Mouse (Mus musculus) frontal cortex, adult (tissue): ENCODE measurements at regions not wholly inside any gene's neighbourhood (a gene's known extent, or its start where the extent isn't known, plus 50 kb on each side); places are given as distances from the start of the nearest gene placed in this dataset.

Source experiments
- ATAC-seq: cut with Nextera tagmentation; 2 replicates; pipeline ENCODE4 v1.9.2; 2017; ENCODE audit warnings: mild to moderate bottlenecking, moderate library complexity, mixed read lengths; ENCODE audit not compliant: low TSS enrichment

GRCm38 (mm10) chr3:130887540-130888312, 157.5 kb upstream of the Rpl34 start:
- no peak for ATAC-seq

- ATAC-seq, result no peak
Measured at GRCm38 (mm10) chr3:130885974-130886373, 155.8 kb upstream of the Rpl34 start.

GRCm38 (mm10) chr3:130884393-130884792, 154.2 kb upstream of the Rpl34 start:
- ATAC-seq, result no peak

- no peak for ATAC-seq
Measured at GRCm38 (mm10) chr3:130883928-130884327, 153.7 kb upstream of the Rpl34 start.

- no peak for ATAC-seq
Measured at GRCm38 (mm10) chr3:130883319-130883718, 153.1 kb upstream of the Rpl34 start.

GRCm38 (mm10) chr3:130880482-130880881, 150.3 kb upstream of the Rpl34 start:
- no peak for ATAC-seq

- ATAC-seq, result no peak
Measured at GRCm38 (mm10) chr3:130879463-130879862, 149.3 kb upstream of the Rpl34 start.

GRCm38 (mm10) chr3:130878834-130879233, 148.6 kb upstream of the Rpl34 start:
- no peak for ATAC-seq

GRCm38 (mm10) chr3:130877981-130878380, 147.8 kb upstream of the Rpl34 start:
- no peak for ATAC-seq

- ATAC-seq, result no peak
Measured at GRCm38 (mm10) chr3:130873745-130874144, 143.5 kb upstream of the Rpl34 start.

GRCm38 (mm10) chr3:130866952-130867632, 136.9 kb upstream of the Rpl34 start:
- ATAC-seq, result no peak

GRCm38 (mm10) chr3:130864783-130865182, 134.6 kb upstream of the Rpl34 start:
- no peak for ATAC-seq

GRCm38 (mm10) chr3:130863376-130863775, 133.2 kb upstream of the Rpl34 start:
- no peak for ATAC-seq

GRCm38 (mm10) chr3:130860315-130860714, 130.1 kb upstream of the Rpl34 start:
- no peak for ATAC-seq

- no peak for ATAC-seq
Measured at GRCm38 (mm10) chr3:130853866-130854265, 123.7 kb upstream of the Rpl34 start.

- 0 out of 2 replicates have a peak, but pooled peaks have one; percentile 41 for ATAC-seq
Measured at GRCm38 (mm10) chr3:130850766-130851308, 120.6 kb upstream of the Rpl34 start.

GRCm38 (mm10) chr3:130841755-130842154, 111.6 kb upstream of the Rpl34 start:
- no peak for ATAC-seq

- ATAC-seq, result no peak
Measured at GRCm38 (mm10) chr3:130839924-130840440, 109.8 kb upstream of the Rpl34 start.

GRCm38 (mm10) chr3:130838626-130839422, 108.6 kb upstream of the Rpl34 start:
- ATAC-seq, result no peak

- ATAC-seq, result no peak
Measured at GRCm38 (mm10) chr3:130833722-130834121, 103.5 kb upstream of the Rpl34 start.

GRCm38 (mm10) chr3:130833082-130833481, 102.9 kb upstream of the Rpl34 start:
- ATAC-seq, result no peak

- no peak for ATAC-seq
Measured at GRCm38 (mm10) chr3:130831788-130832187, 101.6 kb upstream of the Rpl34 start.
